Mouse (Mus musculus) small intestine, adult 2 months (tissue): ENCODE data around the gene St8sia1.

Experiments
- CTCF ChIP-seq: fragments of 200-500 bp; IDR thresholded peaks from 2 replicates; pipeline ENCODE4 v1.5.1; 2012; ENCODE audit warnings: low read depth, mild to moderate bottlenecking, control low read depth, inconsistent platforms, low read length, moderate library complexity, mixed read lengths; ENCODE audit not compliant: insufficient replicate concordance, insufficient read length; ENCODE audit errors: extremely low read depth
- POLR2A ChIP-seq: fragments of 200-500 bp; IDR thresholded peaks from 2 replicates; pipeline ENCODE4 v1.6.1; 2012; ENCODE audit warnings: low read depth, mild to moderate bottlenecking, control low read depth, inconsistent platforms, low read length, moderate library complexity

DNA sequence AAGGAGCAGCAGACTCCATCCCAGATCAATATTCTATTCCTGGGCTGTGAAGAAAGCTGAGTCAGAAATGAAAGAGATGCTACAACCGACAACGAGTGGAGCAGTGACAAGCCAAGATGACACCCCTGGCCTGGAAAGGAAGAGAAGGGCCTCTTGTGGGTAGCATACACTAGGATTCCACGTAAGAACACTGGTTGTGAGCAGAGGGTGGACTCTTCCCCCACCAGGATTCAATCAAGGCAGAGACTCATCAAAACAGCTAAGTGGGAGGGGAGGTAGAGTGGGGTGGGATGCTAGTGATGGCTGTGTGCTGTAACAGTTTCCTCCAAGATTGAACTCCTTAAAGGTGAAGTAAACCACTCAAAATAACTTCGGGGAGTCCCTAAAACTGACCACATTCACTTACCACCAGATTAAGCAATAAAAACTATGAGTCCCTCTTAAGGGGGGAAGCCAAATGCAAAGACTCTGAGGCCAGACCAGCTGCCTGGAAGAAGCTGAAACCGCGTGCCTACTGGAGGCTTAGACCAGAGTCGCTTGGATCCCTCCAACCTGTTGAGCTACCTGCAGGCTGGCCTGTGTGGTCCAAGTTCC, 11.8 kb downstream of the St8sia1 start:
- TF ChIP-seq POLR2A, result no peak
- no peak for TF ChIP-seq CTCF
